Mouse (Mus musculus) regulatory T cell (primary cell): Measurements from ENCODE around the gene Ttc7b.

Experiments used
- in situ Hi-C: fragments of 300-600 bp; cut with MboI, MseI; formaldehyde crosslinking; loops from one replicate; pipeline ENCODE4 v1.15.1; 2025; ENCODE audit warnings: high pct_unique_total_duplicates

Gene Ttc7b

GRCm38 (mm10) chr12:100525939-100526338 lies 5.3 kb upstream of the Ttc7b start:
- in situ Hi-C loops: no loop called here

DNA sequence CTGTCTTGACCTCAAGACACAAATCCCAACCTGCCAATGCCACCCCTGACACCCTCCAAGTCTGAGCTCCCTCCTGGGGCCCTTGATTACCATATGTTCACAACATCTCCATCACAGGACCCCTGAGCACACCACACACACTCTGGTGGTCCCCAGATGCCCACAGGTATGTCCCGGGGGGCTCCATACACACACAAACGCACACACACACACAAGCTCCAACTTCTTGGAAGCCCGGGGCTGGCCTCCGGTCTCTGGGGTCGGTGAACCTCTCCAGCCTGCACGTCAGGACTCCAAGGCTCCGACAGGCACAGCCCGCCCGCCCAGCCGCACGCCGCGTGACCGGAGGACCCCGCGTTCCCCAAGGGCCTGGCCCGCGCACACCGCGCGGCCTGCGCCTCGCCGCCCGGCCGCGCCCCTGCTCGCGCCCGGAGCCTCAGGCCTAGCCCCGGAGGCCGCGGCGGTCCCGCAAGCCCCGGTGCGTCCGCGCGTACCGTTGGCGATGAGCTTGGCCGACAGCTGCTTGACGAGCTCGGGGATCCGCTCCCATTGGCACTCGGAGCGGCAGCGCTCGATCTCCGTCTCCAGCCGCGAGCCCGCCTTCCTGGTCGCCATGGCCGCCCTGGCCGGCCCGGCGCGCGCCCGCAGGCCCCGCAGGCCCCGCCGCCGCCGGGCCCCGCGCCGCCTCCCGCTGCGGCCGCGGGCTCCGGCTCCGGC lies 391 bp downstream of the Ttc7b start:
- in situ Hi-C loops: no loop called here

- in situ Hi-C loops: no loop called here
These were observed 946 bp downstream of the Ttc7b start for GRCm38 (mm10) chr12:100519684-100520076.

DNA sequence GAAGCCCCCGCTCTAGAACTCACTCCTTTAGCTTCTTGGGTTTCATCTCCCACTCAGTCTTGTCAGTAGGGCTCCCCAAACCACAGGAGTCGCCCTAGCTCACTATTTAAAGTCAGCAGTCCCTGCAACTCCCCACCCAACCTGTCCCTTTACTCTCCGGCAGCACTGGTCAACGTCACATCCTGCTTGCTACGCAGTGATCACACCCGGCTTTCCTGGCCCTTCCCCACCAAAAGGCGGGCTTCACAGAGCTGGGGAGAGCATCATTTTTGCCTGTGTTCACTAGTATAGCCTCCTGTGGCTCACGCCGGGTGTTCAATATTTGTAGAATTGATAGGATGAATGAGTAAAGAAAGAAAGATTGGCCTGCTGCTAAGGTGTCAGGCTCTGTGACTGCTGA lies 3.3 kb downstream of the Ttc7b start:
- in situ Hi-C loops: no loop called here

- in situ Hi-C loops: no loop called here
These were observed 4.3 kb downstream of the Ttc7b start for GRCm38 (mm10) chr12:100516161-100516838.

- in situ Hi-C loops: no loop called here
These were observed 5.1 kb downstream of the Ttc7b start for GRCm38 (mm10) chr12:100515493-100515892.

DNA sequence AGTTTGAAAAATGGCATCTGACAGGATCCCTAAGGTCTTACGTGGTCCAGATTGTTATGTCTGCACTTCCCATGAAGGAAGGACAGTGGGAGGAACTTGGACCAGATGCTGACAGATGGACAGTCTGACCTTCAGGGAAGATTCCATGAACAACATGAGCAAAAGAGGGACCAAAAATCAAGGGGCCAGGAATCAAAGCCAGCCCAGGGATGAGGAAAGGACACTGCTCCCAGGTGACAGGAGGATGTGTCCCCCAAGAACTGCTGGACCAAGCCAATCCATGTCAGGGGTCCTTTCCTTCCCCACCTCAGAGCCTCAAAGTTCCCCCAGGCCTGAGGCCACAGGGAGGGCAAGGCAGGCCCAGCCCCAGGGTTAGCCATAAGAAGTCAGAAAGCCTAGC lies 6.0 kb downstream of the Ttc7b start:
- in situ Hi-C loops: no loop called here

- in situ Hi-C loops: no loop called here
These were observed 7.5 kb downstream of the Ttc7b start for GRCm38 (mm10) chr12:100513131-100513530.

GRCm38 (mm10) chr12:100512641-100513040 lies 8.0 kb downstream of the Ttc7b start:
- in situ Hi-C loops: no loop called here

DNA sequence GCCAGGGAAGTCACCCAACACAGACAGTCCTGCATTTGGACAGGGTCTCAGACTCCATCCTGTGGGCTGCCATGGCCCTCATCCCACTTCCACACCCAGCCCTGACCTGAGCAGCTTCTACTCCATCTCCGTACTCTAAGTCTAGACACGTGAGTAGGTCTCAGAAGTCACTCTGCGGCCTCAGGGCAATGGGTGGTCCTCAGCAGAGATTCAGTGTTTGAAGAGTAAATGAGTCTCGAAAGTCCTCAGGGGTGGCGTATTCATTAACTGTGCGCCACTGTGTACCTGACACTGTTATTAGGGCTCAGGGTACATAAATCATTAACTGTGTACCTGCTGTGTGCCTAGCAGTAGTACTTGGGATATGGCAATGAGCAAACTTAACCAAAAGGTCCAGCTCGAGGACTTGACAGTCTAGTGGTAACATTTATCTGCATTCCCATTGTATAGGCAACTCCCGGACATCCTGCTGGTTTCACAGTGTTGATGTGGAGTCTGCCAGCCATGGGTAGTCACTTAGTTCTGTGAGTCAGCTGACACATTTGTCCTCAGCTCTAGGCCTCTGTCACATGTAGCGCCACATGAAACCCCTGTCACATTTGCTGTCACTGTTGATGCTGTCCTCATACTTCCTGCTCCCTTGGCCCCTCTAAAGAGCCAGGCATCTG lies 10.9 kb downstream of the Ttc7b start:
- in situ Hi-C loops: no loop called here

- in situ Hi-C loops: no loop called here
These were observed 12.0 kb downstream of the Ttc7b start for GRCm38 (mm10) chr12:100508668-100509067.

DNA sequence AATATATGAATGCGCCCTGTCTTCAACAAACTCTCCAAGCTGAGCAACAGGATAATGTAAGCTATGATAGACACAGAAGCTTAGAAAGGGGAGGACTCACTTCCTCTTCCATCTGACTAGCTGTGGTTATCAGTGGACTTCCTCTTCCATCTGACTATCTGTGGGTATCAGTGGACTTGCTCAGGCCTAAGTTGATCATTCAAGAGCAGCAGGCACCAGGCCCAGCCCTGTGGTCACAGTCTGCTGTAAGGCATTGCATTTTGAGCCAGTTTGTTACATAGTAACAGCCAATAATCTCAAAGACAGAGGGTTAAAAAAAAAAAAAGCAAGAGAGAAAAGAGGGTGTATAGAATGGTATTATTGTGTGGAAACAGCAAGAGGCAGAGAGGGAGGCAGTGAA lies 15.1 kb downstream of the Ttc7b start:
- in situ Hi-C loops: no loop called here

DNA sequence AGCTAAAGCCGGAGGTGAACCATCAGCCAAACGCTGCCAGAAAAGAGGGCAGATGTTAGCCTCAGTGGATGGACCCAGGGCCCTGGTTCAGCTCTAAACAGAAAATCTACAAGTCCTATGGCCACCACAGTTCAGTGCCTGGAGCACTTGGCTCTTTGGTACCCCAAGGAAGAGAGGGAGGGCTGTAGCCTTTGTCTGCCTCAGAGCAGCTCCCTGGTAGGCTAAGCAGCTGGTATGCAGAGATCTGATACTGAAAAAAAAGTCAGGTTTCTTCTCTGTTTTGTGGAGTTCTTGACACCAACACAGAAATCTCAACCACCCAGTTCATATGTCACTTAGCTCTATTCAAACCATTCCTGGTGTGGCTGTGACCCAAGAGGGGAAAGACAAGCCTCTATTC lies 16.0 kb downstream of the Ttc7b start:
- in situ Hi-C loops: no loop called here

- in situ Hi-C loops: no loop called here
These were observed 17.0 kb downstream of the Ttc7b start for GRCm38 (mm10) chr12:100503659-100504058.

DNA sequence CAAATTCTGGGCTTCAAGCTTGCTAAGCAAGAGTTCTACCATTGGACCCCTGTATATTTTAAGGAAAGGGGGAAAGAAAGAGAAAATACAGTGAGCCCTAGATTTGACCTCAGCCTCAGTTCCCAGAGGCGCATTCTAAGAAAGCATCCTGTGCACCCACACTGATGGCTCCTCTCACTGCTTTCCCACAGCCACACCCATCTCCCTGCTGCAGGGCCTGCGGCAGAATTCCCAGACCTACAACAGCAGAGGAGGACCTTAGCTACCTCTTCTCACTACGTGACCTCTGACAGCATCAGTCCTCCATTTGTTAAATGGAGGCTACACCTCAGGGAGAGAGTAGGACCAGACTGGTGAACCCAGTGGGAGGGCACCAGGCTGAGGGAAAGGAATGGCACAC lies 18.1 kb downstream of the Ttc7b start:
- in situ Hi-C loops: no loop called here

DNA sequence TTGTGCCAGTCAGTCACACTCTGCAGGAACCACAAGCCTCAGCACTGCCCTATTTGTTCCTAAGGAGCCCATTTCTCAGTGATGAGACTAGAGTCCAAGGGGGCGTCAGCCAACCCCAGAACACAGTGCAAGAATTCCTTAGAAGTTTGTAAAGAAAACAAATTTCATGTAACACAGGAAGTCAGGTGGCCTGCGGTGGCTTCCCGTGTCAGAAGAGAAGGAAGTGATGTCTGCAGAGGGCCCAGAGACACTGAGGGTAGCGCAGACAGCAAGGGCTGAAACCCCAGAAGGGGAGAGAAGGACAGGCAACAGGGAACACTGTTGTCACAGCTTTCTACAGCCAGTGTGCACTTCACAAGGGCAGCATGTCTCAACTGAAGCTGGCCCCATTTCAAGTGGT lies 19.4 kb downstream of the Ttc7b start:
- in situ Hi-C loops: no loop called here

GRCm38 (mm10) chr12:100499469-100499868 lies 21.2 kb downstream of the Ttc7b start:
- in situ Hi-C loops: no loop called here

DNA sequence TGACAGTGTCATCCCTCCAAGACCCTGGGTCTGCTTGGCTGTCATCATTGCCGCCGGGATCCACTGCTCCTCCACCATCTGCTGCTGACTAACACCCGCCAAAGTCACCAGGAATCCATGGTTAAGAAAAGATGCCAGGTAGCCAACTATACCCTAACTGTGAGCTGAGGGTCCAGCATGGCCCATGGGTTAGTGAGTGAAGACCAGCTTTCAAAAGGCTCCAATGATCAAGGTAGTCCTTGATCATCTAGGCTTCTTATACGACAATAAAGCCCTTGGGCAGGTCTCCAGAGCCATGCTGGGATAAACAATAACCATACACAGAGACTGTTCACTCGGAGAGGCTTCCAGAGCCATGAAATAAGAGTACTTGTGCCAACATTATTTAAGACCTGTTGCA lies 22.6 kb downstream of the Ttc7b start:
- in situ Hi-C loops: no loop called here

DNA sequence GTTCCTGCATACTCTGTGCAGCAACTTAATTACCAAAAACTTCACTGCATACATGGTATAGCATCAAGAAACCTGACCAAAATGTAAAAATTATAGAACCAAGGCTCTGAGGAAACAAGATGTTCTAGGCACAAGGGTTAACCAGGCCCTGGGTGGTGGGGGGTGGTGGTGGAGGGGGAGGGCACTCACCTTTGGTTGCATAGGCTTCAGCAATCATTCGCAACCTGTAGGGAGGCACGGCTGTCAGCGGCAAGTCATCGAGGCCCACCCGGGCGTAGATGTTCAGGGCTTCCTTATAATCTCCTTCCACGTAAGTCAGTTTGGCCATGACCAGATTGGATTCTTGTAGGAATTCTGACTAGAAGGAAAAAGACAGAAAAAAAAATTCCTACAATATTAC lies 25.5 kb downstream of the Ttc7b start:
- in situ Hi-C loops: no loop called here

- in situ Hi-C loops: no loop called here
These were observed 27.4 kb downstream of the Ttc7b start for GRCm38 (mm10) chr12:100493211-100493610.

DNA sequence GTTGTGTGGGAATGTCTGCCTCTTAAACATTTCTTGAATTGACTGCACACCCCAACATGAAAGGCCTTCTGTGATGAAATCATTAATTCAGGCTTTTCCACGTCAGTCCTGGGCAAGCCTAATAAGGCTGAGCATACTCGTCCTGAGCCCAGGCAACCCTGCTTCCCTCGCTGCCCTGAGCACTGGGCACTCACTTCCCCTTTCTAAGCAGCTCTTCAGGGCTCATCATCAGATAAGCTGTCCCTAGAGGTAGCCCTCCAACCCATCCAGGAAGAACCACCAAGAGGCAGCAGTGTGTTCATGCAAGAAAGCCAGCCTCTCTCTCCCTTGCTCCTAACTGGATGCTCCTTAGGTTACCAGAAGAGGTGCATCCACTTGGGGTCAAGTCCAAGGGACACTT lies 27.9 kb downstream of the Ttc7b start:
- in situ Hi-C loops: no loop called here

- in situ Hi-C loops: no loop called here
These were observed 28.5 kb downstream of the Ttc7b start for GRCm38 (mm10) chr12:100491967-100492611.
